Mouse (Mus musculus) thymus, postnatal 0 days (tissue): Measurements from ENCODE around the gene Lonp1. TPM values are rescaled to one million over a fixed set of nuclear protein-coding genes. Genes with fewer than 3 reads are reported as not detected.
"Not testable (repeated sequence)": the region's sequence is repeated elsewhere in the genome, so short reads cannot be mapped to it uniquely, and the experiment has no call there.

ENCODE experiments used
- DNase-seq: peaks from one replicate; pipeline ENCODE4 v3.0.0-alpha.2; 2015; ENCODE audit warnings: low spot score
- polyA plus RNA-seq: library from polyadenylated mRNA; unstranded; fragments of >200 nt; fragmentation: Nextera tagmentation; extraction: Ambion mirVana; gene quantifications from 2 replicates; pipeline ENCODE4 v1.2.1, GENCODE M21; 2015

Gene Lonp1
- 40.1 and 41.0 TPM in 2 replicates for polyA plus RNA-seq

DNA sequence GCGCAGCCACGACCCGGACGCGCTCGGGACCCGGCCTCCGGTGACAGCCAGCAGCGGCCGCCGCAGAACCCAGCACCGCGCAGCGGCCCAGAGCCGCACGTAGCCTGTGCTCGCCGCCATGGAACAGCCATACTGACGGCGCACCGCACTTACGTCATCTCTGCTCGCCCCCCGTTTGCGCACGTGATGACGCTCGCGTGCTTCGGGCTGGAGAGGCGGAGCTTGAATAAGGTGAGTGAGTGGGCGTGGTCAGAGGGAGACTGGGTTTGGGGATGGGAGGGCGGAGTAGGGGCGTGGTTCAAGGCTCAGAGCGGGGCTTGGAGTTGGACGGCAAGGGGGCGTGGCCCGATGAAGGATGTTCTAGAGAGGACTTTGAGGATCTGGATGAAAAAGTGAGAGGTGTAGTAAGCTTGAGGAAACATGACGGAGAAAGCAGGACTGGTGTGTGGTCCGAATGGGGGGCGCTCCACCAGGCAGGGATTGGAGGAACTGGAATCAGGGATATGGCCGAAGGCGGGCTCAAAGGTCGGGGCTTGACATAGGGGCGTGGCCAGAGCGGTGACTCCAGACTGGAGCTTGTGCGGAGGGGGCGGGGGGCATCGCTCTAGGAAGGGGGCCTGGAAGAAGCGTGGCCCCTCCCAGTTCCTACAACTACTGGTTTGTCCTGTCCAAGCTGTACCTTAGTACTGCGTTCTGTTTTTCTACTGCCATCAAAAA, at the start of gene Lonp1:
Lonp1 (minus strand) TSS at position 134 of the 717 bp plus-strand sequence.
- peak; percentile 99 for DNase-seq

DNA sequence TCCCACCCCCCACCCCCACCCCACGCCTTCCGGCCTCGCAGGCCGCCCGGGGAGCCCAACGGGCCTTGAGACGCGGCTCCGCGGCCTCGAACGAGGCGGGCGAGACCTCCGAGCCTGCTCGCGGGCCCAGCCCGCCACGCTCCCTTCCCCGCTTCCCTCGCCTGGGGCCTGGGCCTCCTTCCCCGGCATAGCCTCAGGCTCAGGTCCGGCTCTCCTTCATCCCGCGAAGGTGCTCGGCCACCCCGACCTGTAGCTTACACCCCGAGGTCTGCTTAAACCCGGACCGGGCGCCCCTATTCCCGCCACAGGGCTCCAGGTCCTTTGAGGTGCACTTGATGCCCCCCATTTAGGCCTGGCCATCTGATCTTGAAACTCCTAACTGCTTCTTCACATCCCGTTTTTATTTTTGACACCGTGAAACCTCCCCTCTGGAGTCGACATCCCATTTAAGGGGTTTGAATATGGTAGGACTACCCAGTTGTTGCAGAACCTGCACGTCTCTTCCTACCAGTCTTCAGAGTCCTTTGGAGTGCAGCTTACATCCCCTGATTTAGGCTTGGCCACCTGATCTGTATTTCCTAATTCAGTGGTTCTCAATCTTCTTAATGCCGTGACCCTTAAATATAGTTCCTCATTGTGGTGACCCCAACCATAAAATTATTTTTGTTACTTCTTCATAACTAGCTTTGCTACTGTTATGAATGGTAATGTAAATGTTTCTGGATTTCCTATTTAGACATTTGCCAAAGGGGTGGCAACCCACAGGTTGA, 47.1 kb upstream of the Lonp1 start:
- no peak for DNase-seq

DNA sequence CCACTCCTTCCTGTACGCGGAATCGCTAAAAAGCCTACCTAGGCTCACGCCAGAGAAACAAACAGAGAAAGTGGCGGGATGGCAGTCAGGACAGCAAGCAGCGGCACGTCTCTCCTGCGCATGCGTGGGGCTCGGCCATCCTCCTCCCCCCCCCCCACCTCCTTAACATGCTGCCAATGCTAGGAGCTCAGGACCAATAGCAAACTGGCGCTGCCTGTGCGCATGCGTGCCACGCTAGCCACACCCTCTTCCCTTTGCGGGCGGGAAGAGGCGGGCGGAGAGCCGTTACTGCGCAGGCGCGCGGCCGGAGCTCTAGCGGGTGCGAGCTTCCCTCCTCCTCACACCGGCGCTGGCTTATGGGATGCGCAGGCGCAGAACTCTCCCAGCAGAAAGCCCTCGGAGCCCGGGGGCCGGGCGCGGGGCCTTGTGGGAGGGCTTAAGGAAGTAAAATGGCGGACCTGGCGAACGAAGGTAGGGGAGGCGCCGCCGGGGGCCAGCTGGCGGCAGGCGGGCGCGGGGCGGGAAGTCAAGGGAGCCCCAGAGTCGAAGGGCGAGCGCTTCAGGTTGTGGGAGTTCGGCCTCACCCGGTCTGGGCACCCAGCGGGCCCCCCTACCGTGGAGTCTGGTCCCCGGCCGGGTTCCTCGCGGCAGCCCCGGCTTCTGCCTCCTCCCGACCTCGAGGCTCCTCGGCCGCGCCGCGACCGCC, 46.4 kb upstream of the Lonp1 start, which contains the start of gene Ranbp3:
Ranbp3 (plus strand) TSS at position 354 of the 706 bp plus-strand sequence.
- DNase-seq, result peak; percentile 100

DNA sequence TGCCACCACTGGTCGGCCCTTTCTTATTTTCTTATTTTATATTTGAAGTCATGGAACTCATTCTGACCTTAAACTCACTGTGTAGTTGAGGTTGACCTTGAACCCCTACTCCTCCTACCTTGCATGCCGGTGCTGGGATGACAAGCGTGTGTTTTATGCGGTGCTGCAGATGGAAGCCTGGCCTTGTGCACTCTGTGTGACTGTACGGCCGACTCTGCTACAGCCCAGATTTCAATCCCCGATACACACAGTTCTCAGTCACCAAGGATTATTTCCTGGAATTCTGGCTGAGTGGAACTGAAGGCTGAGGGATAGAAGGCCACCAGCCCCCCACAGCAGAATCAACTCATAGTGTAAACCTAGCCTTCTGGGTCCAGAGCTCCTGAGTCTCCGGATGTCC, 43.1 kb upstream of the Lonp1 start:
- no peak for DNase-seq

DNA sequence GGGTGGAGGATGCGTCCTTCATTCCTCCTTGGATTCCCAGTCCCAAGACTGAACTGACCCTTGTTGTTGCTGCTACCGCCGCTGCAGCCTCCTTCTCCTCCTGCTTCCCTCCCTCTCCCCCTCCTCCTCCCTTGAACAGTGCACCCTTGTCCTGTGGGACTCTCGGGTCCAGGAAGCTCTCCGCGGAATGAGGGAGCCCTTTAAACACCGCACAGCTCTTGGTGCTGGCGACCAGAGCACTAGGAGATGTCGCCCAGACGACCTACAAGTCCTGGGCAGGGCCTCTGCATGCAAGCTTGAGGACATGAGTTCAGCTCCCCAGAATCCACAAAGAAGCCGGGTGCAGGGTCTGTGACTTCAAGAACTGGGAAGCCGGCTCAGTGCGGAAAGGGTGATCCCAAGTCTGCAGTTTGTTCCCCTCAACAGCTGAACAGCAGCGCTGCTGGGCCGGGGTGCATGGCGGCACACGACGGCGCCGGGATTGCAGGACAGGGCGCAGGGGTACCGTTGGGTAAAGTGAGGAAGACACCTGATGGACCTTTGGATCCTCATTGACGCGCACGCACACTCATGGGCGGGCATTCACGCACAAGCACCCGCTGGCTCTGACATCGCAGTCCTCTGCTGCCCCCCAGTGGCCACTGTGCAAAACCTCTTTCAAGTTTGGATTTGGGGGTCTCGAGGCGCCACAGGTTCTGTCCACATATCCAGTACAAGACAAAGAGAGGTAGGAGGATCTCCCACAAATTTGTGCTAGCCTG, 41.9 kb upstream of the Lonp1 start:
- DNase-seq, result peak; percentile 87

DNA sequence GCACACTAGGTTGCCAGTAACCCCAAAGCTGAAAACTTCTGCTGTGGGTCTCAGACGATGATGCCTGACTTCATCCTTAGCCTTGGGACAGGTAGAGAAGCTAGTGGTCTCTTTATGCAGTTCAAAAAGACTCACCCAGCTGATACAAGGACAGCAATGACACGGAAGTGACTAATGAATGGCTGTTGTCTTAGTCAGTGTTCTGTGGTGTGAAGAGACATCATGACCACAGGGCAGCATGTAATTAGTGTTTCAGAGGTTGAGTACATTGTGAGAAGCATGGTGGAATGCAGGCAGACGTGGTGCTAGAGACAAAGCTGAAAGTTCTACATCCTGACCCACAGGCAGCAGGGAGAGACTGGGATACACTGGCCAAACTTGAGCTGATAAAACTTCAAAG, 40.9 kb upstream of the Lonp1 start:
- DNase-seq, result no peak

DNA sequence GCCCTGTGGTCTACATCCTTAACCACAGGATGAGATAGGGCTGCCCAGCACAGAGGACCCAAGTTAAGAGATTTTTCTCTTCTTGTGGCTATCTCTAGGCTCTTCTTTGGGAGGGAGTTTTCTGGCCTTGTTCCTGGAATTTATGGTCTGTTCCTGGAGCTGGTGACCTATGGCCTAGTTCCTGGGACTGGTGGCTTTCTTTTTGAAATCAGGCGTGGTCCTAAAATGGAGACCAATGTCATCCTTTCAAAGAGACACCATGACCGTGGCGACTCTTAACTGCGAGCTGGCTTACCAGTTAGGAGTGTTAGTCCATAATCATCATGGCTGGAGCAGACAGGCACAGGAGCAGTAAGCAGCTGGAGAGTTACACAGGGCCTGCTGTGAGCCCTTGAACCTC, 39.7 kb upstream of the Lonp1 start:
- DNase-seq, result no peak

- no peak for DNase-seq
Observed at GRCm38 (mm10) chr17:56664333-56664732, 37.6 kb upstream of the Lonp1 start.

DNA sequence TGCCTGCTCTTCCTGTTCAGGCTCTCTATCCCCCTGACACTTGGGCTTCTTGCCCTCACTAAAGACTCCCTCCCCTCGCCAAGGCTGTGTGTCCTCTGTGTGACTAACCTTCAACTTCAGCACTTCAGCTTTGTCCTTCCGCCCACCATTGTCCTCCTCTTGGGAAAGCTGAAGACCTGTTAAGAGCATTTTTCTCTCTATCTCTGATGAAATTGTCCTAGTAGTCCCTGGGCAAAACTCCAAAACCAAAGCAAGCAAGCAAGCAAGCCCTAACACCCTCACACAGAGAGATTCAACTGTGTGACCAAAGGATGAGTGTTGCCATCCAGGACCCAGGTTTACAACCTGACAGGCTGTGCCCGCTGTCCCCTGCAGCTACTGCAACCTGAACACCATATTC, 37.0 kb upstream of the Lonp1 start:
- DNase-seq, result no peak

- no peak for DNase-seq
Observed at GRCm38 (mm10) chr17:56656171-56656570, 29.5 kb upstream of the Lonp1 start.

DNA sequence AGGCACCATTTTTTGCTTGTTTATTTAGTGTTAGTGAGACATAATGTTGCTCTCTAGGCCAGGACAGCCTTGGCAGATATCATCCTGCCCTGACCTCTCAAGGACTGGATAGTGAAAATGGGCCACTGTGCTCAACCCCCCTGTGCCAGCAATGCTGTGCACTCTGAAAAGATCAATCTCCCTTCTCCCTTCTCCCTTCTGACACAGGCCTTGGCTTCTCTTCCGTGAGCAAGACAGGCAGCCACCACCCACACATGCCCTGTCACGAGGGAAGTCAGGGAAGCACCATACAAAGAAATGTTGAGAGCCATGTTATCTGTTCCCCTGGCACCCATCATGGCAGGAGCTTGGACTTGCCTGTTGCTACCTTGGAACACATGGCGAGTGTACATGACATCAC, 28.6 kb upstream of the Lonp1 start:
- DNase-seq, result no peak

GRCm38 (mm10) chr17:56654771-56655170, 28.1 kb upstream of the Lonp1 start:
- DNase-seq, result no peak

DNA sequence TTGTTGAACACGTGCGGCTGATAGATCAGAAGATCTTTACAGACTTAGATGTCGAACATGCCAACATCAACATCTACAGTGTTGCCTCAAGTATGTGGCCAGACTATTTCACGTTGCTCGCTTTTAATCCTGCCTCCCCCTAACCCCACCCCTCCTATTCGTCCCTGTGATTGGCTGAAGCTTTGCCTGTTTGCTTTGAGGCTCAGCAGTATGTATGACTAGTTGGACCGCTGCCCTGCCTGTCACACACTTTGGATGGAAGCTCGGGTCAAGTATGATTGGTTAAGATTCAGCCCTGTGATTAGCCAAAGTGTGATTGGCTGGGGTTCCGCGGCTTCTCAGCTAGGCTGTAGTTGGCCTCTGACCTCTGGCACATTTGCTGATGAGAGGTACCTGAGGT, 25.1 kb upstream of the Lonp1 start:
- DNase-seq, result no peak

DNA sequence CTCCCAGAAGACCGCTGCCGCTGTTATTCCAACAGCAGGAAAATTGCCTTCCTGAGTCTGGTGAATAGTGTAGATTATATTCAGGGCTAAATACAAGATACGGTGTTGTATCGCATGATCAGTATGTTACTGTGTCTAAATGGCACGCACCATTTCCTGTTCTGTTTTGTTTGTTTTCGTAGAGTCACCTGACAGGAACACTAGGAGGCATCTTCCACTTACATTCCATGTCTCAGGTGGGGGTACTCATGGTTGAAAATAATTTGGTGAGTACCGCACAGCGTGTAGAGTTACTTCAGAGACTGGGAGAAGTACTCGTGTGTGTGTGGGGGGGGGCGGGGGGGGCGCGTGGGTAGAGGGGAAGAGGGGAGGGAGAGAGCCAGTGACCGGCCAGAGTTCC, 20.9 kb upstream of the Lonp1 start:
- no peak for DNase-seq

DNA sequence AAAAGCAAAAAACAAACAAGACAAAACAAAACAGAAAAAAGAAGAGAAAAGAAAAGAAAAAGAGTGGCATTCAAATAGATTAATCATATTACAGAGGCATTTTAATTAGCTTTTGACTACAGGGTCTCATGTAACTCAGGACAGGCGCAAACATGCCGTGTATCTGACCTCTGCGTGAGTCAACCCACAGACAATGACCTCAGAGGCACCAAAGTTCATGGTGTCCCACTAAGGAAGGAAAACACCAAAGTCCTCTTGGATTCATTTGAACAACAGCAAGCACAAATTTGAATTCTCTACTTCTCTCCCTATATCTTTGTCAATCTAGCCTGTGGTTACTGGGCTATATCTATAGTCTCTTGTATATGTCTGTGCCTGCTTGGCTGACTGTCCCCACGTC, 16.6 kb upstream of the Lonp1 start:
- DNase-seq, result no peak

- DNase-seq, result no peak
Observed at GRCm38 (mm10) chr17:56634023-56634422, 7.3 kb upstream of the Lonp1 start.

DNA sequence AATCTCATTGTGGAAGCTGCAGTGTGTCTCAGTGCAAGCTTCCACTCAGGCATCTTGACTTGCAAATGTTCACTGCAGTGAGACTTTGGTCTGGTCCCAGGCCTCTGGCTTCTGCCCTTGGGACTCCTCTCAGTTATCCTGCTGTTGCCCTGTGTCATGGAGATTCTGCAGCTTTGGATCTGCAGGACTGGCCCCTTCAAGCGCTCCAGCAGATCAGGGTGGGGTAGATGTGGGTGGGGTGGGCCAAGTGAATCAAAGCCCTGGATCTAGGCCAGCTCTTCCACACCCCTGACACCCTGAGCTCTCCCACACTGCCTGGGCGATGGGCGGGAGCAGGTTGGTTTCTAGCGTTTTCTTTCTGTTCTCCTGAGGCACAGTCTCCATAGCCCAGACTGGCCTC, 5.1 kb upstream of the Lonp1 start:
- DNase-seq, result no peak

DNA sequence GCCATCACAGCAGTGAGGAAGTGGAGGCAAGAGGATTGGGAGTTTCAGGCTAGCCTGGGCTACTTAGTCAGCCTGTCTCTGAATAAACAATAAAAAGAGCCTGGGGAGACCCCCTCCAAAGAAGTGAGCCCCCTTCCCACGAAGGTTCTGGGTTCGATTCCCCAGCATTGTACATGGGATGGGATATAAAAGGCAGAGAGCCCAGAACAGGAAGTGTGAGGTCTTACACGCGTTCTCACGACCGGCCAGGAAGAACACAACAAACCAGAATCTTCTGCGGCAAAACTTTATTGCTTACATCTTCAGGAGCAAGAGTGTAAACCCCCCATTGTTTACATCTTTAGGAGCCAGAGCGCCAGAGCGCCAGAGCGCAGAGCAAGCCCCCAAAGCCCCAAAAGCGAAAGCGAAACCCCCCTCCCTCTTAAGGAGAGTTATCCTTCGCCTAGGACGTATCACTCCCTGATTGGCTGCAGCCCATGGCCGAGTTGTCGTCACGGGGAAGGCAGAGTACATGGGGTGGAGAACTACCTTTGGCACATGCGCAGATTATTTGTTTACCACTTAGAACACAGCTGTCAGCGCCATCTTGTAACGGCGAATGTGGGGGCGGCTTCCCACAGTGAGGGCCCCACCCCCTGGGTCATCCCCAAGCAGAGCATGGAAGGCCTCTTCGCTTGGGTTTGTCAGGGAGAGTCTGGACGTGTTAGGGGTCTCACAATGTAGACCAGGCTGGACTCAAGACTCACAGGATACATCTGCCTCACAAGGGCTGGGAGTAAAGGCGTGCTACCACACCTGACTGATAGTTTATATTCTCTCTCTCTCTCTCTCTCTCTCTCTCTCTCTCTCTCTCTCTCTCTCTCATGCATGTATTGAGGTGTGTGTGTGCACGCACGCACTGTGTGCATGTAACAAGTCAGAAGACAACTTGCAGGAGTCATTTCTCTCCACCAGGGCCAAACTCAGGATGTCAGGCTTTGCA, 3.4 kb upstream of the Lonp1 start:
- not testable (repeated sequence) for DNase-seq

- peak; percentile 35 for DNase-seq
Observed at GRCm38 (mm10) chr17:56627530-56628277, 1.0 kb upstream of the Lonp1 start, which contains the start of gene Catsperd. Gene Catsperd (plus strand): TSS chr17:56628143.
